Mouse (Mus musculus) naive thymus-derived CD4-positive, alpha-beta T cell, adult 2 months (primary cell): Measurements from ENCODE around the gene S100a7a.

Experiments
- DNase-seq: peaks from one replicate; pipeline ENCODE4 v3.0.0-alpha.2; 2011; ENCODE audit warnings: low read depth

S100a7a gene

DNA sequence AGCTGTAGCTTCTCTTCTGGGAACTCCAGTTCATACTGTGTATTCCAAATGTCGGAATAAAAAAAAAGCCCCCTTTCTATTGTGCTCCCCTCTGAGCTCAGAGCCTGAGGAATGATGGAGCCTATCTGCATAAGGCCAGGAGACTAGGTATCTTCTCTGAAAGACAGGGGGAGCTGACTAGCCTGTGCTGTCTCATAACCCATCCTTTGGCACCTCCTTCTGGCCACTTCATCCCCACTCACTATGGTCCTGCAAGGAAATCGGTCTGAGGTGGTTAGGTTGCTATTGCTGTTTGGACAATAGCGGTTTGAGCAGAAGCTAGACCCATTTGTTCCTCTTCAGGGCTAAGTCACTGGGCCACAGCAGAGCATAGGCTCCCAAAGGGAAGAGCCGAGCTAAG, 26.0 kb upstream of the S100a7a start:
- no peak for DNase-seq

DNA sequence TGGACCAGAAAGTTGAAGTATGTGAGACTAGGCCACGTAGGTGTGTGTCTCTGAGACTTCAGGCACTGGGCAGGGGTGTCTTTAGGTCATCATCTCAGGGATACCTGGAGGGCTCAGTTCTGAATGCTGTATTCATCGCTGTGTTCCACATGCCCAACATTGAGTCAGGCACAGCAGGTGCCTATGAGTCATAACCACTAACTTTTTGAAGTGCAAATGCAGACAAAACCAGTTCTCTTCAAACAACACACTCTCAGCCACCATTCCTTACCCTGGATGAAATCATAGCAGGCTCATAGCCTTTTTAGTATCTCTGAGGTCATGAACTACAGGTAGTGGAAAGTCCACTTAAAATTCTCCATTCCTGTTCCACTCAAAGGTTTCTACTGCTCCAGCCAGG, 24.5 kb upstream of the S100a7a start:
- DNase-seq: no peak

DNA sequence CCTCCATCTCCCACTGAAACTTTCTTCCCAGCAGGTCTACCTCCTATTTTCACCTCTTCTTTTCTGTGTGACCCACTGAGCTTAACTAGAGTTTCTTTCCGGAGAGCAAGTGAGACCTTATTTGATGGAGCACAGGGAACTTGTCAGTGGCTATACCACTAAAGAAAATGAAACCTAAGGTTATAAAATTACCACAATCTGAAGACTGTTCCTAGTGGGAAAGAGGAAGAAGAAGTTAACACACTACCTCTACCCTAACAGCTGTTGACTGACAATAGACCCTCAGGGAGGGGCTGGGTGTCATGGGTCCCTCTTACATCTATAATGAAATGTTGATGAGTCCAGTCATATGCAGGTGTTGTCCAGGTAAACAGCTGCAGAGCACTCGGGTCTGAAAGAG, 21.8 kb upstream of the S100a7a start:
- no peak for DNase-seq

DNA sequence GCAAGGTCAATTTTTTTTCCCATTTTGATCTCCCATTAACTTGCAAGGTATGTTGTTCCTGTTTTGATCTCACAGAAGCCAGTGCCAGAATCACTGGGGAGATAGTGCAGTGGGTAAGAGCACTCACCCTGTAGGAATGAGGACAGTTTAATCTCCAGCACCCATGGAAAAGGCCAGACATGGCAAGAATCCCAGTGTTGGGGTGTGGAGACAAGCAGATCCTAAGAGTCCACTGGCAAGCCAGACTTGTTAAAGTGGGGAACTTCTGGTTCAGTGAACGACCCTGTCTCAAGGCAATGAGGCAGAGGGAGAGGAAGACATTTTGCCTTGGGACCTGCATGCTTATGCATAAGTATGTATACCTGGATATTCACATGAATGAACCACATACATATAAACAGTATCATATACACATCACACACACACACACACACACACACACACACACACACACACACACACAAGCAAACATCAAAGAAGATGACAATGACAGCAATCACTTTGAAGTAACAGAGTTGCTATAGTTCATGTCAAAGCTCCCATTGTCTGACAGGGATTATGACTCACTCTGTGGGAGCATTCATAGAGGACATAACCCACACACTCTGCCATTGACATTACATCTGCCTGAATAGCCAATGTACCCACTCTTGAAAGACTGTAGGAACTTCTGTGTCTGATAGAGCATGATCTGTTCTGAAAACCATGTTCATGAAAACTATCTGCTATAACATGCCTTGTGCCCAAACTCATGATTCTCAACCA, 15.1 kb upstream of the S100a7a start:
- DNase-seq: no peak

DNA sequence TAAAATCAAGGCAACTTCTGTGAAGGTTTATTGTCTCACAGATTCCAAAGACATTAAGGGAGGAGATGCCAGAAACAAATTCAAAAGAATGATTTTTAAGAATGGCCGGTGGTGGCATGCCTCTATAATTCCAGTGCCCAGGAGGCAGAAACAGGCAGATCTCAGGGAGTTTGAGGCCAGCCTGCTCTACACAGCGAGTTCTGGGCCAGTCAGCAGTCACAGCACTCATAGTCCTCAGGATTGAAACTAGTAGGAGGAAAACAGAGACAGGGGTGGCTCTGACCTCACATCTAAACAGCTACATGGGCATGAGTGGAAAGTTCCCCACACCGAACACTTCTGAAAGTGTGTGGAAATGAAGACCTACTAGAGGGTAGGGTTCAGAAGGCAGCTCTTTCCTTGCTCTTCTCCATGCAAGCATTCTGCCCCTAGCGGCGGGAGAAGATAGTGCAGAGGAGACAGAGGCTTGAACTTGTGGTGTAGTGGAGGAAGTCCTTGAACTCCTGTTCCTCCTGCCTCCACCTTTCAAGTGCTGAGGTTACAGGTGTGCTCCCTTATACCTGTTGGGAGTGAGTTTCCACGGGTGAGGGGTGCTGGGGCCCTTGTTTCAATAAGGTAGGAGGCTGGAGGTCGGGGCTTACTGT, 14.2 kb upstream of the S100a7a start:
- peak; percentile 73 for DNase-seq

DNA sequence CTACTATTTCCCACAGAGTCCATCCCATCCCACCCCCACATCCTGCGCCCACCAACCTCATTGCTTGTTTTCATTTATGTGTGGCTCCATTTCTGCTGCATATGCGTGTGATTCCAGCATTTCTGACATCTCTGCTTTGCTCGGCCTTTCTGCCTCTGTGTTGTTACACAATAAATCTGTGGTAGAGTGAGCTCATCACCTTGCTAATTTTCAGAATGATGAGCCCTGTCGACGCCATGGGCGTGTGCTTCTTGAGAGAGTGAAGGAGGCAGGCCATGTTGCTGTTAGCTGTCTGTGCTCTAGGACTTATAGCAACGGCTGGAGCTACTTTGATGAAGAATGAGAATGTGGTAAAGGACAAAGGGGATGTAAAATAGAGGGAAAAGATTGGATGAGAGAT, 12.8 kb upstream of the S100a7a start:
- no peak for DNase-seq

DNA sequence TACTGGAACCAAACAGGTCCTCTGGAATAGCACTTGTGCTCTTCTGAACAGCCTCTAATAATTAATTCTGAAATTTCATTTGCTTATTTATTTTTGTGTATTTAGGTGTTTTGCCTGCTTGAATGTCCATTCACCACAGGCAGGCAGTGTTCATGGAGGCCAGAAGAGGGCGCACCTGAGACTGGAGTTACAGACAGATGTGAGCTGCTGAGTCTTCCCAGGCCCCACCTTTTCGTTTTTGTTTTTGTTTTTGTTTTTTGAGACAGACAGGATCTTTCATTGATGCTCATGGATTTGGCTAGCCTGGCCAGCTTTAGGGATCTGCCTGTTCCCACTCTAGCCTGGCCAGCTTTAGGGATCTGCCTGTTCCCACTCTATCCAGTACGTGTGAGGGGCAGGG, 9.6 kb upstream of the S100a7a start:
- peak; percentile 53 for DNase-seq

DNA sequence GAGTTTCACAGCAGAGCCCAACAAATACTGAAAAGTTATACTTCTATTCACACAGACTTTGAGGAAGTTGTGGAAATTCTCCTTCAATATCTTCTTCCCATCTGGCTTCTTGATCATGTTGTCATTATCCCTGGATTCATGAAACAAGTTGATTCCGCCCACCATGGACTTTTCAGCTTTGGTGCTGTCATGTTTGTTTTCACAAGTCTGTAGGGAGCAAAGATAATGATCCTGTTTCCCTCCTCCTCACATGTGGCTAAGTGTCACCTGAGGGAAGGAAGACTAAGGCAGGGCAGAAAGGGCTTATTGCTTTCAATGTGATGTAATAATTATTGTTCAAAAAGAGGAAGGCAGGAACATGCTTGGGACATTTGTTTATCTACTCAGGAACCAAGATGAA, 6.5 kb upstream of the S100a7a start:
- DNase-seq: no peak

DNA sequence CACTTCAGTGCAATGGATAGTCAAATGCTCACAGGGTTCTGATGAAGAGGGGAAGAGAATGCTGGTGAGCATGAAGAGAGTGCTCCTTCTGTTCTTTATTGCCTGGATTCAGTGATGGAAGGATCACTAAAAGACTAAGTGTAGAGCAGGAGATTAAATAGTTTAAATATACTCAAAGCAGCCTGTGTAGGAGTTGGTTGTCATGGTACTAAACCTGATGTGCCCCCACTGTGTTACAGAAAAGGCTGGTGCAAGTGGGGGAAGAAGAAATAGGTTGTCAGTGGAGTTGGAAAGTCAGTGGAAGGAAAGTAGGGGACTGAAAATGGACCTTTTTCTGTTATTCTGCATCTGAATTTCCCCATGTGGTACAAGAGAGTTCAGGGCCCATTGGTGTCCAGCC, 4.8 kb upstream of the S100a7a start:
- DNase-seq: no peak

DNA sequence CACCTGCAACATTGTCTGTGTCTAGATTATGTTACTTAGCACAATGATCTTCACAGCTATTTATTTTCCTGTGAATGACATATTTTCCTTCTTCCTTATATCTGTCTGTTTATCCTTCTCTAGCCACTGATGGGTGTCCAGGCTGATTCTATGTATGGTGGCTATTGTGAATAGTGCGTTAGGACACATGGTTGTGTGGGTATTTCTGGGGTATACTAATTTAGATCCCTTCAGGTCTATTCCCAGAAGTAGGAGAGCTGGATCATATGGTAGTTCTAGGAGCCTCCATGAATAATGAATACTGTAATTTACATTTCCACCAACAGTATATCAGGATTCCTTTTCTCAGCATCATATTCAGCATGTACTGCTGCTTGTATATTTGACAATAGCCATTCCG, 4.0 kb upstream of the S100a7a start:
- no peak for DNase-seq

DNA sequence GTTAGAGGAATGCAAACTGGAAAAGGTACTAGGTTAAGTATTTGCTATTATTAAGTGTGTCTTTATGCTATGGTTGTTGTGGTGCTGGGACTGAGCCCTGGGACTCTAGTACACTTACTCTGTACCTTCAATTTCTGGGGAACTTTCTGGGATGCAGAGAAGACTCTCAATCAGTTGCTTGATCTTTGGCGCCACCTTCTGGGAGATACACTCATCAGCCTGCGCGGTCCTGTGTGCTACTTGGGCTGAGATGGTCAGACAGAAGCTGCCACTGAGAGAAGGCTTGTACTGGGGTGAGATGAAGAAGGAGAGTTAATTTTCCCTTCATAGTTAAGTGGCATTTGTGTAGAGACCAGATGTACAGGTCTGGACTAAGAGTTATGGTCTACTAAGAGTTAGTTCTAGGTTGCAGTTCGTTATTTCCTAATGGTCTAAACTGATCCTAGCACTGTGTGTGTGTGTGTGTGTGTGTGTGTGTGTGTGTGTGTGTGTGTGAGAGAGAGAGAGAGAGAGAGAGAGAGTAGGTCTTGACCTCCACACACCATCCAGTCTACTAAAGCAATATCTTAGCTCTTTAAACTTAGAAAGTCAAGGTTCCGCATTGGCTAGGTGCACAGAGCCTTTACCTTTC, 824 bp upstream of the S100a7a start:
- DNase-seq: peak; percentile 67

DNA sequence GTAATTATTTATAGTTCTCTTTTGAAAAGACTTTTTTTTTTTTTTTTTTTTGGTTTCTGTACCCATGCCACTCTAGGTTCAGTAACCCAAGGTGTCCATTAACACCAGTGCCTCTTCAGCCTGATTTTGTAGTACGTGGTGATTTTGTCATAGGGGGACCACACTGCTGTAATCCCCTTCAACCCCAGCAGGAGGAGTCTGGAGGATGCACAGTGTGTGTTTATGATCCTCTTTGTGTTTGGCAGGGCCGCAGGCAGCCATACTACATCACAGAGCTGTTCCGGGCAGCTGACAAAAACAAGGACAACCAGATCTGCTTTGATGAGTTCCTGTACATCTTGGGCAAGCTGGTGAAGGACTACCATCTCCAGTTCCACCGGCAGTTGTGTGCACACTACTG, 3.6 kb downstream of the S100a7a start:
- DNase-seq: no peak

DNA sequence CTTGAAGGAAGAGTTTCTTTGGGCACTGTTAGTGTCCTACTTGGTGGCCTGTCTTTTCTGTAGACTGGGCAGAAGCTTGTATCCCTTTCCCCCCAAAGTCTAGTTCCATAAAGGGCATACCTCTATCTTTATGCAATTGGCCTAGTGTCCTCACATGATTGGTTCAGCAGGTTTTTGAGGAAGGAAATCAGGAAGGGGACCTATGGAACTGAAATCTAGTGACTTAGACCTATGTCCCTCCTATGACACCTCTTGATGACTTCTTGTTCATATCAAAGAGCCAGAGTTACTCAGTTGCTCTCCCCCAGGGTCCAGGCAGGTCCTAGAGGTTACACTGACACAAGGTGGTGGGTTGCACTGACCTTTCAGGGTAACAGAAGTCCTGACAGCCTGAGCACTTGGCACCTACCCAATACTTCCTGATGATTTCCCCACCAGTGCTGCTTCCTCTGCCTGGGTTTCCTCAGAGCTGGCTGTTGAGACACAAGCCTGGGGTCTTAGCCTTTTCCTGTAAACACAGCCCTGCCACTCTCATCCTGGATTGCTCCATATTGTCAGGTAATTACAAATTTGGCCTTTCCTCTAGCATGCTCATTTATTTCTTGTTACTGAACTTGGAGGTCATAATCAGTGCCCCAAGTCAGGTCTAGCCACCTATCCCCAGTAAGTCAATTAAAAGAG, 5.7 kb downstream of the S100a7a start:
- DNase-seq: no peak

DNA sequence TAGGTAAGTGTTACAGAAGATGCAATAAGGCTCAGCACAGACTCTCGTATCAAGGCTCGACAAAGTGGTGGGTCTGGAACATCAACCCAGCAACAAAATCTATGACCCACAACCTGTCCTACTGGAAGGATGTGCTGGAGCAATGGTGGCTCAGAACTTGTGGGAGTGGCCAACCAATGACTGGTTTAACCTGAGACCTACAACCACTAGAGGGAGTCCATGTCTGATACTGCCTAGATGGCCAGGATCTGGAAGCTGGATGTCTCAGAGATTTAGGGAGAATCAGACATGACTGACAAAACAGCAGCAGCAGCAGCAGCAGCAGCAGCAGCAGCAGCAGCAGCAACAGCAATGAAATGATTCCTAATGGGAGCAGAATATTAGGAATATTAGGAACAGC, 10.4 kb downstream of the S100a7a start:
- DNase-seq: no peak

DNA sequence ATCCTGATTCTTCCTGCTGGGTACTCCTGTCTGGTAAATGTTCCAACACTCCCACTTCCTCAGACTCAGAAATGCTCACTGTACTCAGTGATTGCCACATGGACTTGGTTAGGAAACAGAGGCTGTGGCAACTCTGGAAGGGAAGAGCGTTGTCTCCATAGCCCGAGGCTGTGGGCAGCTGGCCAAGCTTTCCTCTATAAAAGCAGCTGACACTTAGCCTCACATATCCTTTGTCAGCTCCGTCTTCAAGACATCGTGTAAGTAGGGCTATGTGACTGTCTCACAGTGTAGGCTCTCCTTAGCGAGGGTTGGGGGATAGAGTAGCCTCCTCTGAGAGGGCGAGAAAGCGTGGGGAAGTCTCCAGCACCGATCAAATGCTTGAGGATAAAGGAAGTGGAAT, 15.0 kb downstream of the S100a7a start, which contains the start of gene S100a8:
TSS of gene S100a8 (plus strand) at position 133 of the 400 bp plus-strand sequence.
- no peak for DNase-seq

DNA sequence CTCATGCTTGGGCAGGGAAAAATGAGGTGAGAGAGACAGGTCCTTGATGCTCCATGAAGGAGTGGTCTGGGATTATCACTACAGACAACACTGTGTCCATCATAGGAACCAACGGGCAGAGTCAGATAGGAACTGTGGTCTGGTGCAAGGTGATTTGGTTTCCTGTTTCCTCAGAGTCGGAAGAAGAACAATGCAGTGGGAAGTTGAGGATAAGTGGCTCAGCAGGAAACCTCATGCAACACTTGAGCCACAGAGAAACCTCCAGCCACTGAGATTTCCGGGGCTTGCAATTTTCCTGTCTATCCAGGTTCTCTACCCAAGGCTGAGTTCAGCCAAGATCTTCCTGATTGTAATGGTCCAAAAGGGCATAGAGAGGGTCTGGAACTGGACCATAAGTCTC, 24.8 kb downstream of the S100a7a start:
- DNase-seq: no peak

DNA sequence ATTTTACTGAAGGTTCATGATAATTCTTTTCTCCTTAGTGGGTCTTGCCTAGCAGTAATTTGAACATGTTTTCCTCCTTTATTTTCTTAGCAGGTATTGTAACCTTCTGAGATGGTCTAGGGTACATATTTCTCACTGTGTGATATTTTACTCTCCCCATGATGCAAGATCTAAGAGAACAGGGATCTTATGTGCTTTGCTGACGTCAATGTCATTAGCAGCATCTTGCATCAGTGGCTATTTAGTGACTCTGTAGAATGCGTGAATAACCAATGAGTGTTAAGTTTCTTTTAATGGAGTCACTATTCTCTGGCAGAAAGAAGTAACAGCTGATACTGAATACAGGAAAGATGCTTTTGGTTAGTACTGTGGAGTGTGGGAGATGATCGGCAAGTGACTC, 30.1 kb downstream of the S100a7a start:
- DNase-seq: no peak

DNA sequence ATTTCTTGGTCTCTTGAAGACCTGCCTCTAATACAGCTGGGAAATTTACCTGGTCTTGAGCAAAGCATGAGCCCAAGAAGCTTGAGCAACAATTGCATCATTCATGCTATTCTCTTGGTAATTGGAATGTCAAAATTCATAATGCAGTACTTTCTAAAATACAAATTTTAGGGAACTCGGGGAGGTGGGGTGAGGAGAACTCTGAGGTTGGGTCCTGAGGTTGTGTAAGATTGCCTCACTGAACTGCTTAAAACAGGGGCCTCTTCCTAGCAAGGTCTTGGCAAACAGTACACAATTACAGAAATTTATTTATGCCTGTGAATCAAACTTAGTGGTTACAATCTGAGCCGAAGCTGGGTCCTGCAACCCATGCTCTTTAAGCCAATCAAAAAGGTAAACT, 33.0 kb downstream of the S100a7a start:
- DNase-seq: no peak

DNA sequence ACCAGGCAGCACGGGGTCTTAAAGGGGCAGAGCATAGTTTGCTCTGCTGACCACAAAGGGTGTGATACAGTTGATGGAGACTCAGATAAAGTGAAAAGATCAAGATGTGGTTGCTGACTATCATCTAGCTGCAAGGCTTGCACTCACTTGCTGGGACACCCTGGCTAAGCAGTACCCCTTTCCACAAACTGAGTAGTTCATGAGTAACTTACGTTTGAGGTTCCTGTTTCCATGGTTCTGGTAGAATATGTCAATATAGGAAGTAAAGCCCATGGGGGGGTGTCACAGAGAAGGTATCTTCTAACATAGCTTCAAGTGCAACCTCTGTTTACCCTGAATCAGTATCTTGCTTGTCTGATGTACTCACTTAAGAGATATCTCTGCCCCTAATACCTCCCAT, 39.7 kb downstream of the S100a7a start:
- no peak for DNase-seq

DNA sequence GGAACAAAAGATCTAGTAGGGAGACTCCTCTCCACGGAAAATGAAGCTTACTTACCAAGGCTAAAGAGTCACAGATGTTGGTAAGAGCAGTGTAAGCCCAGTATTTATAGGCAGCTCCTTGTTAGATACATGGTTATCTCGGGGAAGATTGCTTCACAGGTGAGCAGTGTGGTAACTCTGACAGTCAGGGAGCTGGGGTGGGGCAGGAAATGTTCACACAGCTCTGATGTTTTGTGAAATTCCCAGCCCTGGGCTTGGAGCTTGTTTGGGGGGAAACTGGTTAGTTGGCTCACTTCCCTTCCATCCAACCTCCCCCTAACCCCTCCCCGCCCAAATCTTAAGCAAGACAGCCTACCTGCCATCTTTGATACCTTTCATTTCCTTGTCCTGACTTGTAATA, 41.8 kb downstream of the S100a7a start, which contains the start of gene S100a9:
TSS of gene S100a9 (minus strand) at position 109 of the 400 bp plus-strand sequence.
- no peak for DNase-seq

DNA sequence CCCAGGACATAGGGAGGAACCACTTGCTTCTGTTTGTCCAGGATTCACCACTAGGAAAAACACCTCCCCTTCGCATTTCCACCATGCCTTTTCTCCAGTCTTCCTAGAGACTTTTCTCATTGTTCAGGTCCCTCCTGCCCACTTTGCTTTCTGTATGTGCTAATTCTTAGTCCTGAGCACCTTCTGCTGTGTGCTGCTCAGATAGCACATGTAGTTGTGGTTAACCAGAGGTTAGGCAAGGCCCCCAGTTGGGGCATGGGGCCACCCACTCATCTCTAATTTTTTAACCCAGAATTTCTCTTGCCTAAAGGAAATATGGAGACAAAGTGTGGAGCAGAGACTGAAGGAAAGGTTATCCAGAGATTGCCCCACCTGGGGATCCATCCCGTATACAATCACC, 48.4 kb downstream of the S100a7a start:
- no peak for DNase-seq
